8 mouse cellular contexts compared by ENCODE assay signal in the genomic region with DNA sequence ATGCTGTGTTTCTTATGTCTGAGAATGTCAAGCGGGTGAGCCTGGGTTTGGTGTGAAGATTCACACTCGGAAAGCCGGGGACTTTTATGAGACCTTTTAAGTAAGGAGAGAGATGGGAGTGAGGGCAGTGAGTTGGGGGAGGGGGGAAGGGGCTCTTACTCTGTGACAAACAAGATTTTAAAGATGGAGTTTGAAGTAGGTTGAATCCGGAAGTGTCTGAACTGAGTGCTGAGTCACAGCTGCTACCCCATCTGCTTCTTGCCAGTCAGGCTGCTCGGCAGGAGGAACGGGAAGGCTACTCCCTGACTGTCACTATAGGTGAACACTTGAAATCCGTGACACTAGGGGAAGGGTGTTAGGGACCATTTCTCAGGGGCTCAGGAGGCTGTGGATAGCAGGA. TPM values are rescaled to one million over a fixed set of nuclear protein-coding genes. Genes with fewer than 3 reads are reported as not detected.
A peak's percentile ranks its signal among the peaks of the same experiment; 100 is the strongest.
DNase-seq lines count a peak whose midpoint lies in the region; ATAC-seq and TF ChIP-seq lines count a peak whose summit lies in the region.

No protein-coding gene starts in this region.

- intact Hi-C loops in heart, postnatal 36 days (cut with DNase I) = no loop called here

- peak; percentile 10 for DNase-seq in R1 (ENCODE audit: low read depth, low spot score)
- DNase-seq in embryo, embryonic 10.5 days (ENCODE audit: low spot score) = peak; percentile 38
- peak; percentile 29 to 47 for DNase-seq in layer of hippocampus, adult 8-10 months (ENCODE audit: low spot score in 2 of 2)
- peak; percentile 33 for DNase-seq in midbrain, postnatal 0 days (ENCODE audit: low spot score)
- no peak for DNase-seq in urinary bladder, postnatal 10 days (ENCODE audit: low spot score)
- DNase-seq in gastrocnemius, postnatal 10 days = no peak
- DNase-seq in heart, postnatal 36 days = no peak

- peaks cover 6% of the 10 kb centered on the region for H3K4me1 ChIP-seq in midbrain, postnatal 0 days (ENCODE audit: insufficient read depth, low read length)
- no peaks in the 10 kb centered on the region for H3K4me1 ChIP-seq in intestine, embryonic 15.5 days (replicated peaks)

- H3K27me3 ChIP-seq in midbrain, postnatal 0 days (ENCODE audit: insufficient read depth, low read length) = no peaks in the 10 kb centered on the region
- no peaks in the 10 kb centered on the region for H3K27me3 ChIP-seq in intestine, embryonic 15.5 days (replicated peaks)

- no peak for ATAC-seq in midbrain, postnatal 0 days (ENCODE audit: low FRiP score)
- ATAC-seq in intestine, embryonic 15.5 days = no peak

- 26% methylated on average over 7 of the region's 7 CpGs for WGBS in midbrain, postnatal 0 days
- 36% methylated on average over 7 of the region's 7 CpGs for WGBS in intestine, embryonic 15.5 days

- no peaks in the 10 kb centered on the region for H3K9me3 ChIP-seq in midbrain, postnatal 0 days (ENCODE audit: low read length)
- H3K9me3 ChIP-seq in intestine, embryonic 15.5 days = no peaks in the 10 kb centered on the region

- H3K4me2 ChIP-seq in midbrain, postnatal 0 days (ENCODE audit: low read depth, low read length, poor library complexity, severe bottlenecking) = no peak overlapping the region
- no peak overlapping the region for H3K4me2 ChIP-seq in intestine, embryonic 15.5 days (replicated peaks)

- no peak for TF ChIP-seq CTCF in midbrain, postnatal 0 days (IDR thresholded peaks at IDR 0.05)

- no peak overlapping the region for H3K4me3 ChIP-seq in midbrain, postnatal 0 days (ENCODE audit: low read depth, low read length)
- no peak overlapping the region for H3K4me3 ChIP-seq in intestine, embryonic 15.5 days (replicated peaks)

- no peaks in the 10 kb centered on the region for H3K36me3 ChIP-seq in midbrain, postnatal 0 days (ENCODE audit: insufficient read depth, low read length)
- no peaks in the 10 kb centered on the region for H3K36me3 ChIP-seq in intestine, embryonic 15.5 days

- H3K27ac ChIP-seq in midbrain, postnatal 0 days (ENCODE audit: low read depth, low read length) = no peak overlapping the region
- H3K27ac ChIP-seq in intestine, embryonic 15.5 days = no peak overlapping the region

- H3K9ac ChIP-seq in midbrain, postnatal 0 days (replicated peaks; ENCODE audit: low read length, poor library complexity, severe bottlenecking) = no peak overlapping the region
- H3K9ac ChIP-seq in intestine, embryonic 15.5 days = no peak overlapping the region

RNA-seq across cellular contexts. Expression of a gene that starts 33.7 kb away (rescaled TPM):
- 1 to 10 TPM in 2 of 4 experiments, under 1 TPM in 2; 0.45 to 2.3 (median 1.5) TPM for total RNA-seq in layer of hippocampus, adult 8-10 months (2022)
- total RNA-seq in midbrain, postnatal 0 days (2014; rRNA removed) = 0.14 and 0.44 TPM in 2 replicates
- 0.21 and 0.31 TPM in 2 replicates for polyA plus RNA-seq in midbrain, postnatal 0 days (2015; fragmentation: Nextera tagmentation; extraction: Ambion mirVana)
- polyA plus RNA-seq in intestine, embryonic 15.5 days (2015; fragmentation: Nextera tagmentation; extraction: Ambion mirVana) = 0.50 and 0.53 TPM in 2 replicates
- total RNA-seq in gastrocnemius, postnatal 10 days (2021) = 10 to 100 TPM; 33.7 to 41.2 TPM
- total RNA-seq in heart, postnatal 36 days (2021) = not detected

Comparison
In these comparisons a context has a peak if more than half of its experiments do, and no peak if none do; other contexts are left out.
1. DNase-seq: peak in R1 (single experiment), embryo, embryonic 10.5 days (single experiment), layer of hippocampus, adult 8-10 months (2 of 2) and midbrain, postnatal 0 days (single experiment); none in urinary bladder, postnatal 10 days (single experiment), gastrocnemius, postnatal 10 days (single experiment) and heart, postnatal 36 days (0 of 2).
2. RNA of a gene that starts 33.7 kb away (total RNA-seq): 33.7 to 41.2 TPM in gastrocnemius, postnatal 10 days; 0.45 to 2.3 TPM in layer of hippocampus, adult 8-10 months, 0.14 to 0.44 TPM in midbrain, postnatal 0 days and not detected in heart, postnatal 36 days; every median in the first group is over 10 times any median in the second.